Mouse (Mus musculus) stomach, embryonic 15.5 days (tissue): Measurements from ENCODE around the gene Cog7. TPM values are rescaled to one million over a fixed set of nuclear protein-coding genes. Genes with fewer than 3 reads are reported as not detected.
A peak's percentile ranks its signal among the peaks of the same experiment; 100 is the strongest.

Experiments
- ATAC-seq: fragments of 200-750 bp; cut with Nextera tagmentation; 2 replicates; pipeline ENCODE4 v1.8.0; 2017; ENCODE audit warnings: low read depth, moderate number of reproducible peaks, moderate TSS enrichment; ENCODE audit not compliant: insufficient read depth, low FRiP score
- H3K27ac ChIP-seq: fragments of 300-500 bp; sonication (generic); 2 replicates; pipeline ENCODE4 v1.5.1; 2015; ENCODE audit warnings: mild to moderate bottlenecking, inconsistent platforms
- H3K27me3 ChIP-seq: fragments of 300-500 bp; sonication (generic); replicated peaks from 2 replicates; pipeline ENCODE4 v1.6.1; 2015; ENCODE audit warnings: inconsistent platforms
- H3K36me3 ChIP-seq: fragments of 300-500 bp; sonication (generic); 2 replicates; pipeline ENCODE4 v1.6.1; 2015; ENCODE audit warnings: inconsistent platforms
- H3K4me1 ChIP-seq: fragments of 300-500 bp; sonication (generic); 2 replicates; pipeline ENCODE4 v1.6.1; 2015; ENCODE audit warnings: inconsistent platforms
- H3K4me2 ChIP-seq: fragments of 300-500 bp; sonication (generic); 2 replicates; pipeline ENCODE4 v1.6.1; 2015; ENCODE audit warnings: mild to moderate bottlenecking, inconsistent platforms
- H3K4me3 ChIP-seq: fragments of 300-500 bp; sonication (generic); replicated peaks from 2 replicates; pipeline ENCODE4 v1.5.1; 2015; ENCODE audit warnings: inconsistent platforms
- H3K9ac ChIP-seq: fragments of 300-500 bp; sonication (generic); 2 replicates; pipeline ENCODE4 v1.6.1; 2015; ENCODE audit warnings: inconsistent platforms
- H3K9me3 ChIP-seq: fragments of 300-500 bp; sonication (generic); 2 replicates; pipeline ENCODE4 v1.6.1; 2016; ENCODE audit warnings: inconsistent platforms
- WGBS: fragments of 180-500 bp; shearing (Covaris S2); methylation state at CpG from one replicate; pipeline ENCODE4 v1.1.7; 2015; 5-methylcytosine and 5-hydroxymethylcytosine counted together
- polyA plus RNA-seq: library from polyadenylated mRNA; unstranded; fragments of >200 nt; fragmentation: Nextera tagmentation; extraction: Ambion mirVana; gene quantifications from 2 replicates; pipeline ENCODE4 v1.2.1, GENCODE M21; 2015

The Cog7 gene
- polyA plus RNA-seq, 1 experiment from 2014 or later: 21.2 TPM

DNA sequence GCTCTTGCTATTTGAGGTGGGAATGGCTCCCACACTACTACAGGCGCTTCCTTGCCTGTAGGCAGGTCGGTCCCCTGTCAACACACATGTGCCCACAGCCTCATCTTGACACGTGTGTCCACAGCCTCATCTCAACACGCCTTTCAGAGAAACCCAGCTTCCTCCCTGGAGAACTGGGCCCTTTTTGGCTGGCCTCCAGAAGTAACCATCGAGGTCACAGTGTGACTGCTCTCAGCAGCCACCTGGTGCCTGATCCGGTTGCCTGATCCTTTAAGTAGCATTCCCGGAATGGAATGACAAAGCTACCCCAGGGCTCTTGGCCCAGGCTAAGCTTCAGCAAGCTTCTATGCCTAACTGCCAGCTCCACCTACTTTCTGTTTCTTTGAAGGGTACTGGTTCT, 50.3 kb downstream of the Cog7 start:
- 63% methylated on average over 7 of the region's 7 CpGs for WGBS
- no peak overlapping the region for H3K4me3 ChIP-seq
- no peaks in the 10 kb centered on the region for H3K27me3 ChIP-seq
- H3K9ac ChIP-seq: no peak overlapping the region
- no peaks in the 10 kb centered on the region for H3K9me3 ChIP-seq
- H3K36me3 ChIP-seq: peaks cover 13% of the 10 kb centered on the region; the same call in 1 of the 2 replicates
- no peak for ATAC-seq
- no peak overlapping the region for H3K4me2 ChIP-seq
- H3K4me1 ChIP-seq: 0 out of 2 replicates have a peak, but pooled peaks cover 7% of the 10 kb centered on the region
- H3K27ac ChIP-seq: no peak overlapping the region

DNA sequence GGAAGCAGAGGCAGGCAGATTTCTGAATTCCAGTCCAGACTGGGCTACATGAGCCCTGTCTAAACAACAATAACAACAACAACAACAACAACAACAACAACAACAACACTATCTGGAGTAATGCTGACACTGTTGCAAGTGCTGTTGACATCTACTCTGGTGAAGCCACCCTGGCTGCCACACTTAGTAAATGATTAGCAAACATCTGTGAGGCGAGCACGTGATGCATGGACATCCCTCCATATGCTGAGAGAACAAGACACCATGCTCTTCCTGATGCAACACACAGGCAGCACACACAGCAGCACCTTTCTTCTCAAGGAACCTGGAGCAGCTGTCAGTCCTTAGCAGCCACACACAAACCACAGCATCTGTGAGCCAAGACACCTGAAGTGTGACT, 53.6 kb downstream of the Cog7 start:
- peaks cover 13% of the 10 kb centered on the region; the same call in 1 of the 2 replicates for H3K36me3 ChIP-seq
- 81% methylated on average over 2 of the region's 2 CpGs for WGBS
- no peak overlapping the region for H3K4me3 ChIP-seq
- no peaks in the 10 kb centered on the region for H3K4me1 ChIP-seq
- H3K27me3 ChIP-seq: no peaks in the 10 kb centered on the region
- no peak for ATAC-seq
- H3K9me3 ChIP-seq: no peaks in the 10 kb centered on the region
- H3K27ac ChIP-seq: no peak overlapping the region
- H3K9ac ChIP-seq: no peak overlapping the region
- no peak overlapping the region for H3K4me2 ChIP-seq

DNA sequence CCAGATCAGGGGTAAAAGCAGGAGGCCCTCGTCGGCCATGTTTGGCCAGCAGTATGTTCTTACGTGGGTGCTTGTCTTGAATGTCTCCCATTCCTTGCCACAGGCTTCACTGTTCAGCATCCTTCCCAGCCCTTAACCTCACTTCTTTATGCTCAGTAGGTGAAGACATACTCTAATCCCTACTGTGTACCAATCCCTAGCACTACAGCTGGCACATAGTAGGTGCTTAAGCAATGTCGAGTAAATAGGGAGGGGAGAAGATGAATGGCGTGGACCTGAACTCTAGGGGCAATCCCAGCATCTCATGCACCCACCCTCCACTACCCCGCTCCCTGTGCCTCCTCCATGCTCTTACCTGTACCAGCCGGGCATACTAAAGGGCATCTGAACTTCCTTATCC, 57.1 kb downstream of the Cog7 start:
- no peak overlapping the region for H3K9ac ChIP-seq
- H3K9me3 ChIP-seq: no peaks in the 10 kb centered on the region
- no peak overlapping the region for H3K27ac ChIP-seq
- WGBS: 92% methylated on average over 7 of the region's 7 CpGs
- no peak overlapping the region for H3K4me2 ChIP-seq
- H3K4me1 ChIP-seq: no peaks in the 10 kb centered on the region
- H3K4me3 ChIP-seq: no peak overlapping the region
- ATAC-seq: no peak
- no peaks in the 10 kb centered on the region for H3K27me3 ChIP-seq
- 0 out of 2 replicates have a peak, but pooled peaks cover 7% of the 10 kb centered on the region for H3K36me3 ChIP-seq

DNA sequence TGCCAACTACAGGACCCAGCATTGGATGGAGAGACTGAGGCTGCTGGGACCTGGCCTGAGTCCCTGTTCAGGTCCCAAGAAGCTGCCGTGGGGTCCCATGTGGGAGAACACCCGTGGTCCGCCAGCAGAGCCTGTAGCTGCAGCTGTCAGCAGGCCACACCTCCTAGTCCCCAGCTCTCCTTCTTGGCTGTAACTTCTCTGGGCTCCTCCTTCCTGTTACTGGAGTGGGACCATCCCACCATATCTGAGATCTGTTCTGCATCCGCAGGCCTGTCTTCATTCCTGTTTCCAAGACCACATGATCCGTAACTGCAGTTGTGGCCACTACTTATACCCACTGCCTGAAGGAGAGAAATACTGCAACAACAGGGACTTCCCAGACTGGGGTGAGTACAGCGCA, 67.6 kb downstream of the Cog7 start:
- no peaks in the 10 kb centered on the region for H3K36me3 ChIP-seq
- no peaks in the 10 kb centered on the region; the same call in 1 of the 2 replicates for H3K4me1 ChIP-seq
- no peak overlapping the region for H3K4me3 ChIP-seq
- H3K27ac ChIP-seq: no peak overlapping the region
- 54% methylated on average over 6 of the region's 6 CpGs for WGBS
- no peak overlapping the region for H3K4me2 ChIP-seq
- peak; percentile 41; the same call in 1 of the 2 replicates for ATAC-seq
- no peak overlapping the region for H3K9ac ChIP-seq
- no peaks in the 10 kb centered on the region for H3K9me3 ChIP-seq
- no peaks in the 10 kb centered on the region for H3K27me3 ChIP-seq

DNA sequence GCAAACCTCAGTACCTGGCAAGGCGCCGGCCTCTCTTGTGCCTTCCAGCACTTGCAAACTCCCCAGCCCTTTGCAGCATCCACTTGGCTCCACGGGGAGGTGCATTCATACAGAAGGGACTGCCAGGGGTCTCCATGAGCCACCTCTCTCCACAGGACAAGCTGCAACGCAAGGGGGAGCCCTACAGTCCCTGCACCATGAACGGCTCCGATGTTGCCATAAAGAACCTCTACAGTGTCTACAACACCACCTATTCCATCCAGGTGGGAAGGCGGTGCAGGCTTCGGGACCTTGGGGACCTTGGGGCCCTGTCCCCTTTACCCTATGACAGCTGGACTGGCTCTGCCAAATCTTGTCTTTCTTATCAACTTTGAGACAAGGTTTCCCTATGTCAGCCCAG, 69.3 kb downstream of the Cog7 start:
- no peak for ATAC-seq
- 72% methylated on average over 8 of the region's 8 CpGs for WGBS
- Histone ChIP-seq H3K27ac (no peak overlapping the region), H3K27me3 (no peaks in the 10 kb centered on the region), H3K9ac (no peak overlapping the region), H3K4me1 (no peaks in the 10 kb centered on the region; the same call in 1 of the 2 replicates), H3K4me2 (no peak overlapping the region), H3K9me3 (no peaks in the 10 kb centered on the region), H3K4me3 (no peak overlapping the region), H3K36me3 (no peaks in the 10 kb centered on the region)

DNA sequence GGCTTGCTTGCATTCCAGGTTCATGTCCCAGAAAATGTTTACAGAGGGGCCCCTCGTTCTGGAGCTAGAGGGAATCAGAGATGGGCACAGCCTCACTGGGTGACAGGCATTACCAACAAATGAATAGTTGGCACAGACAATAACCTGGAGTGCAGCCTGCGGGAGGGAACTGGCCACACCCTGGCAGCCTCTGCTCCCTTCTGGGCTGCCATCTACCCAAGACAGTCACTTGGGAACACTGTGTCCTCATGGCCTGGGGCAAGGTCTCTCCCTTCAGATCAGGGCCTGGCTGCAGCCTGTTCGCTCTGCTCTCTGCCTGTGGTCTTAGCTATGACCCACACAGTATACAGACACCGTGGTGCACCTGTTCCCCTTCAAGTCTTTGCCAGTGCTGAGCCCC, 74.6 kb downstream of the Cog7 start:
- H3K27ac ChIP-seq: no peak overlapping the region
- H3K36me3 ChIP-seq: no peaks in the 10 kb centered on the region
- WGBS: 57% methylated on average over 4 of the region's 4 CpGs
- no peak overlapping the region for H3K4me3 ChIP-seq
- no peaks in the 10 kb centered on the region for H3K9me3 ChIP-seq
- no peak overlapping the region for H3K9ac ChIP-seq
- no peak for ATAC-seq
- 0 out of 2 replicates have a peak, but pooled peaks cover 1% of the 10 kb centered on the region for H3K27me3 ChIP-seq
- no peak overlapping the region for H3K4me2 ChIP-seq
- no peaks in the 10 kb centered on the region; the same call in 1 of the 2 replicates for H3K4me1 ChIP-seq

DNA sequence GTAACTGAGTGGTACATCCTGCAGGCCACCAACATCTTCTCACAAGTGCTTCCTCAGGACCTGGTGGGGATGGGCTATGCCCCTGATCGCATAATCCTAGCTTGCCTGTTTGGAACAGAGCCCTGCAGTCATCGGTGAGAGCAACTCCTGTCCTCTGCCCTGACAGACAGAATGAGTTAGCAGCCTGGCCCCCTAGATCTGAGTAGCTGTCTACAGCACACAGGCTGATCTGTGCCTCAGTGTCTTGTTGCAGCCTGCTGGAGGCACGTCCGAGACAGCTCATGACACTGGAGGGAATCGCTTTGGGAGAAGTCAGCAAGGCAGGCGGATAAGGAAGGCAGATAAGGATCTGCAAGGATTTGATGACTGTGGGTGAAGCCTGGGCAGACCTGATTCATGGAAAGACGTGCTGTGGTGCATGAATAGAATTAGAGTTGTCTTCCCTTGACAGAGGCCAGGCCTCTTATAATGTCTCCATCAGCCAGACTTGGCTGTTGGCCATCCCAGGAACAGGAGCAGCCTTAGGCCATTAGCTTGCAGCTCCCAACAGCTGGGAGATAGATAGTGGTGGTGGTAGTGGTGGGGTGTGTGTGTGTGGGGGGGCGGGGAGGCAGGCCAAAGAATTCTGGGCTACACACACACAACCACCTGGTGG, 78.6 kb downstream of the Cog7 start:
- Histone ChIP-seq H3K4me1 (no peaks in the 10 kb centered on the region; the same call in 1 of the 2 replicates), H3K4me2 (no peak overlapping the region), H3K27me3 (0 out of 2 replicates have a peak, but pooled peaks cover 7% of the 10 kb centered on the region), H3K27ac (no peak overlapping the region), H3K9me3 (no peaks in the 10 kb centered on the region), H3K36me3 (no peaks in the 10 kb centered on the region), H3K9ac (no peak overlapping the region), H3K4me3 (no peak overlapping the region)
- 48% methylated on average over 8 of the region's 8 CpGs for whole genome bisulfite sequencing
- ATAC-seq: peak; percentile 53

DNA sequence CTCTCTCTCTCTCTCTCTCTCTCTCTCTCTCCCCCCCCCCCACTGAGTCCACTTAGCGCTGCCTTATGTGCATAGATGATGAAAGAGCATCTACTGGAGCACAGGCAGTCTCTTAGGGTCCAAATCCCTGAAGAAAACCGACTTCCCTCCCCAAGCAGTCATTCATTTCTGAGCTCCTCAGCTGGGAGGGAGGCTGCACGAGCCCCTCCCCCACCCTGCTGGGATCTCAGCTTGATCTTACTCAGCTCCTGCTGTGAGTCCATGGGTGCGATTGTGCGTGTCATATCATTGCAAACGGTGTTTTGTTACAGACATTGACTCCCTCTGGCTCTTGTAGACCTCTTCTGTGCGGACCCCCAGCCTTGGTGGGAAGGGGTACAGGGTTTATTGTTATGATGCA, 81.6 kb downstream of the Cog7 start:
- Histone ChIP-seq H3K9me3 (no peaks in the 10 kb centered on the region), H3K4me2 (no peak overlapping the region), H3K4me3 (no peak overlapping the region), H3K4me1 (no peaks in the 10 kb centered on the region), H3K9ac (no peak overlapping the region), H3K27ac (no peak overlapping the region), H3K36me3 (no peaks in the 10 kb centered on the region), H3K27me3 (0 out of 2 replicates have a peak, but pooled peaks cover 7% of the 10 kb centered on the region)
- no peak for ATAC-seq
- 18% methylated on average over 7 of the region's 7 CpGs for WGBS

DNA sequence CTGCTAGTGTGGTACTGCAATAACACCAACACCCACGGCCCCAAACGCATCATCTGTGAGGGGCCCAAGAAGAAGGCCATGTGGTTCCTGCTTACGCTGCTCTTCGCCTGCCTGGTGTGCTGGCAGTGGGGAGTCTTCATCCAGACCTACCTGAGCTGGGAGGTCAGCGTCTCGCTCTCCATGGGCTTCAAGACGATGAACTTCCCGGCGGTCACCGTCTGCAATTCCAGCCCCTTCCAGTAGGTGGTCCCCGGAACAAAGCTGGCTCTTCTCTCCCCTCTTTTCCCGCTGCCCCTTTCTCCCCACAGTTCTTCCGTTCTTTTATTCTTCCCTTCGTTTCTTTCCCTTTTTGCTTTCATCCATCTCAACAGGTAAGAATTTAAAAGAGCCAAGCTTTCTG, 82.2 kb downstream of the Cog7 start:
- H3K36me3 ChIP-seq: no peaks in the 10 kb centered on the region
- no peaks in the 10 kb centered on the region for H3K4me1 ChIP-seq
- H3K4me3 ChIP-seq: no peak overlapping the region
- peak overlapping the region; percentile 19; the same call in 1 of the 2 replicates for H3K4me2 ChIP-seq
- no peak overlapping the region for H3K9ac ChIP-seq
- no peak for ATAC-seq
- WGBS: 9% methylated on average over 14 of the region's 14 CpGs
- H3K27ac ChIP-seq: no peak overlapping the region
- no peaks in the 10 kb centered on the region for H3K9me3 ChIP-seq
- H3K27me3 ChIP-seq: 0 out of 2 replicates have a peak, but pooled peaks cover 7% of the 10 kb centered on the region

DNA sequence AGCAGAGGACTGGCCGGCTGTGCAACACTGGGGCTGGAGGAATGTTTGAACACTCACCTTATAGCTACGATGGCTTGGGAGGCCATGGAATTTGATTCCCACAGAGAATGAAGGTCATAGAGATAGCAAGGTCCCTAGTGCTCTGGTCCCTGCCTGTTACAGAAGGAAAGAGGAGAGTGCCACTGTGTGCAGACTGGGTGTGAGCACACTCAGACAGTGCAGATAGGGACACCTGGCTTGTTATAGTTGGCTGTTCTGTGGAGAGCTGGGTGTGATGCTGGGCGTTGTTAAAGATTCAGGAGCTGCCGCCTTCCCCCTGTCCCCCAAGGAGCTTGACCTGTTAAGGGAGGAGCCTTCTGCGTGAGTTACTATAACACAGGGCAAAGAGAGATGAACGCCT, 84.8 kb downstream of the Cog7 start:
- H3K36me3 ChIP-seq: no peaks in the 10 kb centered on the region
- H3K9ac ChIP-seq: no peak overlapping the region
- ATAC-seq: no peak
- no peak overlapping the region for H3K4me2 ChIP-seq
- H3K27ac ChIP-seq: no peak overlapping the region
- H3K27me3 ChIP-seq: 0 out of 2 replicates have a peak, but pooled peaks cover 5% of the 10 kb centered on the region
- no peak overlapping the region for H3K4me3 ChIP-seq
- no peaks in the 10 kb centered on the region for H3K9me3 ChIP-seq
- H3K4me1 ChIP-seq: no peaks in the 10 kb centered on the region
- 46% methylated on average over 6 of the region's 6 CpGs for WGBS

DNA sequence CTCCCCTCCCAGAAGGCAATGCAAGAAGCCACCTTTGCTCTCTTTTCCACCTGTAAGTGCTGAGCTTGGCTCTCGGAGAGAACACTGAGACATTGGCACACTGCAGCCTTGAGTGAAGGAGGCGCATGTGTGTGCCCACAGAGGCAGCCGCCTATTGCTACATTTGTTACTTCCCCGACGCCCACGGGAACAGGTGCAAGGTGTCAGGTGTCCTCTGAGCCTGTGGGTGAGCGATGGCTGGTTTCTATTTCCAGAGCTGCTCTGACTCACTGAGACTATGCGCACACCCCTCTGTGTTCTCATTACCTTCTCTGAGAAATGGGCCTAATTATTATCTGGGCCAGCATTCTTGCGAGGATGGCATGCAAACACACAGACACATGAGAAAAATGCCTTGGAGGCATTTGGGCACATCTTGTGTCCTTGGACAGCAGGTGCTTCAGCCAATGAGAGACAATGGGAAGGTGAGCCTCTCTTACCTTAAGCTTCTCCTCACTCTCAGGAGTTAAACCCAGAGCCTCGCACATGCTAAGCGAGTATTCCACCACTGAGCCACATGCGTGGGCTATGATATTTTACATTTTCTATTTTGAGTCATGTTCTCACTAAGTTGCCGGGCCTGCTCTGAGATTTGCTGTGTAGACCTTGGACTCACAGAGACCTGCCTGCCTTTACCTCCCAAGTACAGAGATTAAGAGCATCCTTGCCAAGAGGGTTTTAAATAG, 90.7 kb downstream of the Cog7 start:
- ATAC-seq: no peak

DNA sequence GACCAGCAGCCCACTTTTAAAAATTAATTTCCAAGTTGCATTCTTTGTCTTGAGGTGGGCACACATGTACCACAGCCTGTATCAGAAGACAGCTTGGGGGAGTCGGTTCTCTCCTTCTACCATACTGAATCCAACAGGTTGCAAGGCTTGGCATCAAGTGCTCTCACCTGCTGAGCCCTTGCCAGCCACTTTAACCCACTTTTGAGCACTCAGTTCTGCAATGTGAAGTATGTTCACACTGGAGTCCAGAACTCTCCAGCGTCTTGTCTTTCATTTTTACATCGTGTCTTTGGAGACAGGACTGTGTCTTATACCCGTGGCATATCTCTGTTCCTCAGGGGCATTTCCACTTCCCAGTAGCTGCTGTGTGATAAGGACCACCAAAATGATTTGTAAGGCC, 101.3 kb downstream of the Cog7 start:
- Histone ChIP-seq H3K9ac (no peak overlapping the region), H3K27ac (no peak overlapping the region), H3K4me2 (no peak overlapping the region), H3K4me1 (no peaks in the 10 kb centered on the region), H3K9me3 (no peaks in the 10 kb centered on the region), H3K27me3 (no peaks in the 10 kb centered on the region), H3K36me3 (no peaks in the 10 kb centered on the region), H3K4me3 (no peak overlapping the region)
- ATAC-seq: no peak
- 73% methylated on average over 4 of the region's 4 CpGs for WGBS

More for the DNA sequence above, 90.7 kb downstream of the Cog7 start:
- Histone ChIP-seq H3K4me2 (no peak overlapping the region), H3K4me3 (no peak overlapping the region), H3K27me3 (no peaks in the 10 kb centered on the region), H3K4me1 (no peaks in the 10 kb centered on the region), H3K27ac (no peak overlapping the region), H3K36me3 (no peaks in the 10 kb centered on the region), H3K9ac (no peak overlapping the region), H3K9me3 (no peaks in the 10 kb centered on the region)
- 83% methylated on average over 13 of the region's 13 CpGs for WGBS
